Mouse (Mus musculus) G1E (cell line): ENCODE measurements around the gene St14. TPM values are rescaled to one million over a fixed set of nuclear protein-coding genes. Genes with fewer than 3 reads are reported as not detected.

Source experiments
- ATAC-seq: 2 replicates; pipeline ENCODE4 v1.8.0; 2016; ENCODE audit warnings: mild to moderate bottlenecking; ENCODE audit not compliant: insufficient number of reproducible peaks, poor library complexity, low FRiP score, severe bottlenecking; ENCODE audit errors: extremely low read depth
- DNase-seq: peaks from one replicate; pipeline ENCODE4 v3.0.0; 2012; ENCODE audit warnings: low spot score
- H3K27me3 ChIP-seq: 2 replicates; pipeline ENCODE4 v1.6.1; 2012; ENCODE audit warnings: mild to moderate bottlenecking, low read length, inconsistent platforms; ENCODE audit not compliant: insufficient read depth
- H3K36me3 ChIP-seq: replicated peaks from 2 replicates; pipeline ENCODE3; 2012; ENCODE audit warnings: mild to moderate bottlenecking, inconsistent platforms
- H3K4me1 ChIP-seq: 2 replicates; pipeline ENCODE4 v1.6.1; 2012; ENCODE audit warnings: low read depth, low read length, inconsistent platforms, mixed read lengths; ENCODE audit not compliant: insufficient read depth
- H3K4me3 ChIP-seq: 2 replicates; pipeline ENCODE4 v1.5.1; 2012; ENCODE audit warnings: low read depth, mild to moderate bottlenecking, inconsistent platforms, low read length, moderate library complexity, mixed read lengths
- H3K9me3 ChIP-seq: replicated peaks from 2 replicates; pipeline ENCODE4 v1.6.1; 2012; ENCODE audit warnings: inconsistent platforms
- CTCF ChIP-seq: IDR thresholded peaks from 2 replicates; pipeline ENCODE4 v1.5.1; 2012; ENCODE audit warnings: low read depth, low read length, inconsistent platforms, mixed read lengths
- GATA1 ChIP-seq: IDR thresholded peaks from 2 replicates; pipeline ENCODE4 v1.6.1; 2012; ENCODE audit warnings: borderline replicate concordance, low read length, inconsistent platforms, mixed read lengths
- GATA2 ChIP-seq: IDR thresholded peaks from 2 replicates; pipeline ENCODE4 v1.6.1; 2012; ENCODE audit warnings: low read depth, low read length, inconsistent platforms, borderline replicate concordance
- POLR2AphosphoS5 ChIP-seq: IDR thresholded peaks from 2 replicates; pipeline ENCODE4 v1.6.1; 2012; ENCODE audit warnings: low read depth, low read length, inconsistent platforms; ENCODE audit not compliant: insufficient replicate concordance
- TAL1 ChIP-seq: conservative IDR thresholded peaks from 2 replicates; pipeline ENCODE4 v1.6.1; 2012; ENCODE audit warnings: low read depth, low read length, inconsistent platforms, mixed read lengths
- polyA plus RNA-seq: library from polyadenylated mRNA; stranded (reverse); fragments of >175 nt; gene quantifications from 2 replicates; pipeline ENCODE4 v1.2.3, GENCODE M21; 2012
- total RNA-seq, 2 experiments: library from RNA; stranded (forward) in 1 of 2; stranded (reverse) in 1 of 2; fragments of 200-1000 nt in 1 of 2; fragments of >200 nt in 1 of 2; fragmentation: Nextera tagmentation in 1 of 2; gene quantifications; 2 replicates each; pipeline ENCODE4 v1.2.3; 2014 to 2017

Gene St14
- total and polyA plus RNA-seq, 3 experiments = 0.16 TPM; not detected in 2

DNA sequence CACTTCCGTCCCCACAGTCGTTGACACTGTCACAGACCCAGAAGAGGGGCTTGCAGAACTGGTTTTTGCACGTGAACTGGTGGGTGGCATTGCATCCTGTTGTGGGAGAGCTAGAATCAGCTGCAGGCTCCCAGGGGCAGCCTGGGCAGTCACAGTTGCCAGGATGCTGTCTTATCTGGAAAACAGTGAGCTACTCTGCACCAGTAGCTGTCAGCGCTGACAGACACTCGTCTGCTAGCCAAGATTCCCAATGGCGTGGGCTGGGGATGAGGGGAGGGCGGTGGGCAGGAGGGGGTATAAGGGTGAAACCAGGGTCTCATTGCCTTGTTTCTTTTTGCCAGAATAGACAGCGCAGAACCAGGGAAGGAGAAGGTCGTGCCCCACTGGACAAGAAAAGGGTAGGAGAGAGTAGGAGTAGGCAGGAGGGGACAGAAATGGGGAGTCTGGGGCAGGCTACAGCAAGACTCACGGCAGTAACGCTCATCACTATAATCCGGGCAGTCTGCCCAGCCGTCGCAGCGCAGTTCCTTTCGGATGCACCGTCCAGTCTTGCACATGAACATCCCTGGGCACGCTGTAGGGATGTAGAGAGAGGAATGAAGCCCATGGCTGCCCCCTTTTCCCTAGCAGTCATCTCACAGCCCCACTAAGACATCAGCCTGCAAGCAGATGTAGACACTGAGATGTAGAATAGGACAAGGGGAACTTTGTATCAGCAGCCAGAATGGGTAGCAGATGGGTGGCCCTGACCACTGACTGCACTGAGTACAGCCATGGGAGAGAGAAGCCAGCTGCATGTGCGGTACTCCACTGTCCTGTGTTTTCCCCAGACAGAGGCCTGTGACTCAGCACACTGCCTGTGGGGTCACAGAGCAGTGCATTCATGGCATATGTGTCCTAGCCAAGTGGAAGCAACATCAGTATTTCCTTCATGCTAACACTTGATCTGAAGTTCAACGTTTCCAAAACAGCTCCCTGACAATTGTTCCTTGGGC, 34.3 kb downstream of the St14 start:
- peaks cover 17% of the 10 kb centered on the region for H3K27me3 ChIP-seq
- no peaks in the 10 kb centered on the region for H3K9me3 ChIP-seq
- no peak for DNase-seq
- no peaks in the 10 kb centered on the region for H3K36me3 ChIP-seq
- TF ChIP-seq POLR2AphosphoS5 (no peak), GATA2 (no peak), TAL1 (no peak)
- H3K4me3 ChIP-seq = no peak overlapping the region
- ATAC-seq = no peak
- no peaks in the 10 kb centered on the region for H3K4me1 ChIP-seq

DNA sequence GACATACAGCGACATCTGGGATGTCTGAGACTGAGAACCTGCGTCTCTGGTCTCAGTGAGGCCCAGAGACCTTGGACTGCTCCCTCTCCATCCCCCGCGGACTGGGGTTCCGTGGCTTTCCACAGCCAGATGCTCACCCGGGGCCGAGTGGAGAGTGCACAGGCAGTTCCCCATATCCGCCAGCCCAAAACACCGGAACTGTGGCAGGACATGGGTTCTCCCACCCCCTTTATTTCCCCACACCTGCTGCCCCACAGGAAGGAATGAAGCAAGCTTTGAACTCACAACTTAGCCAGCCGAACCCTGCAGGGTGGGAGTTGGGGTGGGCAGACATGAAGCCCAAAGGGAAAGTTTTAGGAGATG, 38.8 kb downstream of the St14 start:
- TF ChIP-seq TAL1 (no peak), CTCF (no peak), GATA1 (no peak), GATA2 (no peak), POLR2AphosphoS5 (no peak)
- no peak for ATAC-seq

DNA sequence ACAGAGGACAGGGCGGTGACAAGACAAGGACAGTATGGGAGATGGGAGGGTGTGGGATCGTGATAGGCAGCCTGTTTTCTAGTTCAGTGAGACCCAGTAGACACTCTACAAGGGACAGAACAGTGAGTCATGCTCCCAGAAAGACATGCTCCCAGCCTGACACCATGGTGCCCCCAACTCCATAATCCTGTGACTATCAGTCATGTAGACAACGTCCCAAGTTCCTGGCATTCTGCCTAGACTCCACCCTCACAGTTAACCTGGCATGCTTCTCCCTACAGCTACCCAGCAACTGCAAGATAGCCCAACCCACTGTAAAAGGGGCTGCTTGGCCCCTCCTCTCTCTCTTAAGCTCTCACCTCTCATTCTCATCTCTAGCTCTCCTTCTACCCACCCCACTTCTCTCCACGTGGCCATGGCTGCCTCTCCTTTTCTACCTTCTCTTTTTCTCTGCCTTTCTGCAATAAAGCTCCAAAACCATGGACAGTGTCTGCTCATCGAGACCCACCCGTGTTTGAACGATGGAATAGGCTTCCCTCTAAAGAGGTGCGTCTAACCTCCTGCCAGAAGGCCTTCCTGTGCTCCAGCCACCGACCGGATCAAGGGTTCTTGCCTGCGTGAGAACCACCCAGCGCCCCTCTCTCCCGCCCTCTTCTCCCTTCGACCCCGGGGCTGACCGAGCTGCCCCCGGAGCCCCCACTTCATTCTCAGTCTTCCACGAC, 39.4 kb downstream of the St14 start:
- Histone ChIP-seq H3K36me3 (no peaks in the 10 kb centered on the region), H3K4me1 (peaks cover 2% of the 10 kb centered on the region; the same call in 1 of the 2 replicates), H3K9me3 (no peaks in the 10 kb centered on the region), H3K4me3 (no peak overlapping the region), H3K27me3 (peaks cover 16% of the 10 kb centered on the region)
- ATAC-seq = no peak
- DNase-seq = no peak
- TF ChIP-seq GATA2 = no peak
- no peak for TF ChIP-seq GATA1
- no peak for TF ChIP-seq TAL1
- TF ChIP-seq POLR2AphosphoS5 = no peak
- no peak for TF ChIP-seq CTCF

More for the DNA sequence above, 38.8 kb downstream of the St14 start:
- Histone ChIP-seq H3K4me1 (peaks cover 2% of the 10 kb centered on the region; the same call in 1 of the 2 replicates), H3K27me3 (peaks cover 17% of the 10 kb centered on the region), H3K4me3 (no peak overlapping the region), H3K9me3 (no peaks in the 10 kb centered on the region), H3K36me3 (no peaks in the 10 kb centered on the region)
- no peak for DNase-seq

DNA sequence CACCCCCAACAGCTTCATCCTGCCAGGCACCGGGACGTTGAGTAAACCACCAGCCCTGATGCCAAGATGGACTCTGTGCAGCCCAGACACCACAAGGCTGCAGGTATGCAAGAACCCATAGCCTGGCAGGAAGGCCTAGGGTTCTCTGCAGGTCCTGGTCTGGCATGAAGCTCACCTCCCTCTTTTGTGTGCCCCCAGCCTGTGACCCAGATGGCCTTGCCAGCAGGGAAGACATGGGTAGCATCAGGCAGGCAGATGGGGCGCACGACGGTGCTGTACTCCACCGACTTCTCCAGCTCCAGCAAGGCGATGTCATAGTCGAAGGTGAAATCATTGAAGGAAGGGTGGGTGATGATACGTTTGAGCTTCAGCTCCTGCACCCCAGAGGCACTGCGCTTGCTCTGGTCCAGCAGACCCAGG, 40.5 kb downstream of the St14 start:
- peaks cover 13% of the 10 kb centered on the region for H3K27me3 ChIP-seq
- ATAC-seq = no peak
- TF ChIP-seq GATA2 = no peak
- TF ChIP-seq CTCF = no peak
- TF ChIP-seq GATA1 = no peak
- TF ChIP-seq TAL1 = no peak
- TF ChIP-seq POLR2AphosphoS5 = no peak
- DNase-seq = no peak
- H3K36me3 ChIP-seq = no peaks in the 10 kb centered on the region
- peaks cover 3% of the 10 kb centered on the region for H3K4me1 ChIP-seq
- no peak overlapping the region for H3K4me3 ChIP-seq
- no peaks in the 10 kb centered on the region for H3K9me3 ChIP-seq

DNA sequence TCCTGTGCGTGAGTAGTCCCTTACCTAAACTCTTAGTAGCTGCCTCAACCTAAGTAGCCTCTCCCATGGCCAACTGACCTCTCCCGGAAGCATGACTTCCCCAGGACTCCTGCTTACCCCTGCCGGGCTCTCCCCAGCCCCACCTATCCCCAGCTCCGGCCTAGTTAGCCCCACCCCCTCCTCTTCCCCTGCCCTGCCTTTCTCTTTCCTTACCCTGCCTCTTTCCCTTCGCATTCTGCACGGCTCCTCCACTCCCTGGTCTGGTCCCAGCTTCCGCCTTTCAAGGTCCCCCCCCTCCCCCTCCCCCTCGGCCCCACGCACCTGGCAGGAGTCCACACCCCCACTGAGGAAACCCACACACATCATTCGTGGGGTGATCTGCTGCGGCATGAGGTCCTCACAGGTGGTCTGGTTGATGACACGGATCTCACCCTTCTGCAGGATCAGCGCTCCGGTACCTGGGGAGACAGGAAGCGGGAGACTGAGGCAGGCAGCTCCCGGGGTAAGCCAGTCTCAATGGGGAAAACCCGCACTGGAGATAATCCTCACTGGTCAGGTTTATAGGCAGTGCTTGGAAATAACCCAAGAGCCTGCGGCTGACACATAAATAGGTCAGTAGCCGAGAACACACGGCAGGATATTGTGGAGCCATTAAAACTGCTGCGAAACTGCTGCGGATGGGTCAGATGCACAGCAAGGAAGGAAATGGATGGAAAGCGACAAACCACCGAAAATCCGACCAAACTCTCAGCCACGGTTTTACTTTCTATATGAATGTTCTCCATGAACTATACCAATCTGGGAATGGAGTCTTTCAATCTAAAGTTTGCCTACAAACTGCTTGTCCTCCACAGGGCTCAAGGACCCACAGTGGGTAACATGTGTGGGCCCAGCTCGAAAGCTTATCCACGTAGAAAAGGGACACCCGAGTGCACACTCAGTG, 41.3 kb downstream of the St14 start:
- H3K9me3 ChIP-seq = no peaks in the 10 kb centered on the region
- TF ChIP-seq POLR2AphosphoS5 (no peak), CTCF (no peak), GATA2 (no peak), GATA1 (no peak), TAL1 (no peak)
- no peaks in the 10 kb centered on the region for H3K36me3 ChIP-seq
- H3K4me1 ChIP-seq = peaks cover 5% of the 10 kb centered on the region
- DNase-seq = no peak
- H3K4me3 ChIP-seq = no peak overlapping the region
- H3K27me3 ChIP-seq = peaks cover 10% of the 10 kb centered on the region
- no peak for ATAC-seq

DNA sequence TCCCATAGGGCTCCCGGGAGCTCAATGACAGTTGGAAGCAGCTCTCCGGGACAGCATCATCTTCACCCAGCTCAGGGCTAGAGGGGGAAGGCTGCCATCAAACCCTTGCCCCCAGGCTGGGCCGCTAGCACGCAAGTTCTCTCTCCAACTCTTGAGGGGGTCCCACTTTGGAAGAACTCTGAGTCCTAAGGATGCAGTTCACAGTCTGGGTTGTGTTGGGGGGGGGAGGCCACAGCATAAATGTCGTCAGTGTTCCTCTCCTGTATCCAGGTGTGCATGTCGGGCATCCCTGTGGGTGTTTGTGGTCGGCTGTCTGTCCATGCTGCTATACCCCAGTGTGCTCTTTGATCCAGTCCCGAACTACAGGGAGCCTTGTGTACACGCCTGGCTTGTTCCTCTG, 42.1 kb downstream of the St14 start:
- Histone ChIP-seq H3K9me3 (no peaks in the 10 kb centered on the region), H3K27me3 (peaks cover 12% of the 10 kb centered on the region), H3K4me3 (no peak overlapping the region), H3K4me1 (peaks cover 5% of the 10 kb centered on the region), H3K36me3 (no peaks in the 10 kb centered on the region)
- DNase-seq (no peak), ATAC-seq (no peak)
- TF ChIP-seq CTCF (no peak), GATA1 (no peak), POLR2AphosphoS5 (no peak), GATA2 (no peak), TAL1 (no peak)
